Mouse (Mus musculus): ENCODE results near the gene Smg7.

GRCm38 (mm10) chr1:152799897-152800296 lies 102.5 kb downstream of the Smg7 start, which contains the start of gene Ncf2:
- no peak for TF ChIP-seq CTCF (IDR thresholded peaks at IDR 0.05; ENCODE audit: extremely low read depth, insufficient read depth, low read length)
- TF ChIP-seq POLR2A (IDR thresholded peaks at IDR 0.05; ENCODE audit: extremely low read depth, insufficient read depth, low read length) = no peak

Measured in cortical plate, adult 2 months (tissue).